Mouse (Mus musculus): ENCODE data around the gene C2cd2l.
"Not testable (repeated sequence)": the region's sequence is repeated elsewhere in the genome, so short reads cannot be mapped to it uniquely, and the experiment has no call there.

The C2cd2l gene

GRCm38 (mm10) chr9:44313476-44314256 lies 6.4 kb downstream of the C2cd2l start:
- DNase-seq (ENCODE audit: low spot score in 2 of 2) = peak in 1 of 2 experiments; percentile 43

- no peak for DNase-seq (ENCODE audit: low spot score in 2 of 2)
These were observed 8.7 kb downstream of the C2cd2l start for GRCm38 (mm10) chr9:44311136-44312134.

GRCm38 (mm10) chr9:44310750-44311135 lies 9.3 kb downstream of the C2cd2l start:
- no peak for DNase-seq (ENCODE audit: low spot score in 2 of 2)

DNA sequence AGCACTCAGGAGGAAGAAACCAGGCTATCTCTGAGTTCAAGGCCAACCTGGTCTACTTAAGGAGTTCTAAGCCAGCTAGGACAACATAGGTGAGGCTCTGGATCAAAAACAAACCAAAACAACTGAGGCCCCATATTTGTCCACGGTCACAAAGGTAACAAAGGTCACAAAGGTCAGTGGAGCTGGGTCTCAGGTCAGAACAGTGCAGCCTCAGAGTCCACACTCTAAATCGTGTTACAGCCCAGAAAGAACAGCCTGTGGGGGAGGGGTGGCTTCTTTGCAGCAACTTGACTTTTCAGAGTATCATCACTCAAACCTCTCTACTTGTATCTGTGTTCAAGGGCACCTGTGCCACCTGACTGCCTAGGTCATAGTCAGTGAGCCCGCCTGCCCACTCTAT lies 10.3 kb downstream of the C2cd2l start:
- no peak for DNase-seq (ENCODE audit: low spot score in 2 of 2)

GRCm38 (mm10) chr9:44307248-44307647 lies 12.8 kb downstream of the C2cd2l start:
- no peak for DNase-seq (ENCODE audit: low spot score in 2 of 2)

DNA sequence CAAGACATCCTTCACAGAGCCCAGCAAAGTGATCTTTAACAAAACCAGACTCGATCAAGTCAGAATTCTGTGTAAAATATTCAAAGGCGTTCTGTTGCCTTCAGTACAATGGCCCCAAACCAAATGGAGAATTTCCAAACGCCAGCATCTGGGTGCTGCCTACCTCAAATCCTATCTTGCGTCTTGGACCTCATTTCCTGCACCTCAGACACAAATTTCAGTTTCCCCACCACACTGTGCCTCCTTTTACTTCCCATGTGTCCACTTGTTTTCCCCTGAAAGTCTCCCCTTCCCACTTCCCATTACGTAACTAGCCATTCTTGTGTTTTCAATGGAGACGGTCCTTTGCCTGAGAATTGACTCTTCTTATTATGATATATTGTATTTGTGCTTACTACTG lies 13.6 kb downstream of the C2cd2l start:
- no peak for DNase-seq (ENCODE audit: low spot score in 2 of 2)

DNA sequence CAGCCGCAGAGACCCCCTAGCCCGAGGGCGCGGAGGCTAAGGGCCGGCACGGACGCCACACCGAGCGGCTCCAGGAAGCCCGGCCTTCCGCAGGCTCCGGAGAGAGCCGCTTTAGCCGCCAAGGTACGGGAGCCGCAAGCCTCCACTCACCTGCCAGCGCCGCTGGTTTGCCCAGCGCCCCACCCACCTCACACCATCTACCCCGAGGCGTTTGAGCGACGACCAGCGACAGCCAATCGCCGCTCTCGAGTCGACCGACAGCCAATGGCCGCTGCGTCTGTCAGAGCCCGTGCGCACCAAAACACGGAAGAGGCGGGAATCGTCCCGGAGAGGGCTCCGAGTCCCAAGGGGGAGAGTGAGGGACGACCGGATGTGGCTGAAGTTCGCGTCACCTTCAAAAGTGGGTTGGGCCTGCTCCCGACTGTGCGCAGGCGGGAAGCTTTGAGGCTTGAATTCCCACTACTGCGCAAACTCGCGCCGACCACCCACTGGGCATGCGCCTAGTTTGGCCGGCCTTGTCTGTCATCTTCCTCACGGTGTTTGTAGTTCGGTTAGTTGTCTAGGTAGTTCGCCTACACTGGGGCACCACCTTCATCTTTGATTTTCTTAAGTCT lies 14.5 kb downstream of the C2cd2l start, which contains the start of gene Hinfp:
Gene Hinfp (minus strand): TSS at position 206 of the 614 bp plus-strand sequence.
- peak; percentile 86 to 96 for DNase-seq (ENCODE audit: low spot score in 2 of 2)

GRCm38 (mm10) chr9:44300001-44300400 lies 20.1 kb downstream of the C2cd2l start:
- DNase-seq (ENCODE audit: low spot score in 2 of 2) = not testable (repeated sequence)

- DNase-seq (ENCODE audit: low spot score in 2 of 2) = no peak
These were observed 27.6 kb downstream of the C2cd2l start for GRCm38 (mm10) chr9:44292490-44292889.

DNA sequence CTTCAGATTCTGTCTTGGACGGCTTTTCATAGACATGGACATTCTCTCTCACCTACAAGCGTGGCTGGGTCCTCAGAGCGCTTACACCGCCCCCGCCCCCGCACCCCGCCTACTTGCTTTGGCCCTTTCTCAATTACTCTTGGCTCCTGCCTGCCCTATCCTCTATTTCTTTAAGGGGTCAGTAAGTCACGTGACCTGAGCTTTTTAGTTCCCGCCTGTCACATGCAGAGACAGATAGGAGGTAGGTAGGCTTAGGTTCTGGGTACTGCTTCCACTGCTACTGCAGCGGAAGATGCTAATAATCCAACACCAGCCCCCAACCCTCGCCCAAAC lies 31.2 kb downstream of the C2cd2l start:
- no peak for DNase-seq (ENCODE audit: low spot score in 2 of 2)

DNA sequence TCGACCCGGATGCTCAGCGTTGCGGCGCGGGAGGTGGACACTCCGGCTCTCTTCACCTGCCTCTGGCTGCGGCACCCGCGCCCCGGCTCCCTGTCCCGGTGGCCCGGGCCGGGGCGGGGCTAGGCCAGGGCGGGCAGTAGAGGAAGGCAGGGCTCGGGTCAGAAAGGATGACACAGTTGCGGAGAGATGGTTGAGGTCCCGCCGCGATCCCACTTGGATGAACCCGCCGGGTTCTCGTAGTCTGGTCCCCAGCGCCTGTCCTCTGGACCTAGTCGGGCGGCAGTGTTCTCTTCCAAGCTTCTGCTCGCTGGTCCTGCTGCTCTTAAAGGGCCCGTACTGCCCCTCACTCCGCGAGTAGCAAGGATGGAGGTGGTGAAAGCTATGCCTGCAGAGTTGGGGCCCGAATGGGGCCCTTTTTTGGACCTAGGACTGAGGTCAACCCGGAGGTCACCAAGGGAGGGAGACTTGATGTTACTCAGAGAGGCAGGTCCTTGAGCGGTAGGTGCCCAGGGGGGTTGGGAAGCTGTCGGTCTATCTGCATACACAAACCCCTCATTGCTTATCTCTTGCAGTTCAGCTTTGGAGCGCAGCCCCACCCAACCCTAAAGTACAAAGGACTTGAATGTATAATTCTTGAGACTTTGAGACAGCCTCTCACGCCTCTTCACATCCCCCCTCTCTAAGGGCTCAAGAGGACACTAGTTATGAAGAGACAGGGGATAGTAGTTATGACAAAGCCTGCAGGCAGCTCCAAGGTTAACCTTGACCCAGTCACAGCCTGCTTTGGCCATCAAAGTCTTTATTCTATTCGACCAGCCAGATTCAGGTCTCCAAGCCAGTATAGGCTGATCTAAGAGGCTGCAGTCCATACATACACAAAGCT lies 31.8 kb downstream of the C2cd2l start, which contains the start of gene Abcg4:
Gene Abcg4 (minus strand): TSS at position 540 of the 883 bp plus-strand sequence.
- DNase-seq (ENCODE audit: low spot score in 2 of 2) = peak in 1 of 2 experiments; percentile 37

DNA sequence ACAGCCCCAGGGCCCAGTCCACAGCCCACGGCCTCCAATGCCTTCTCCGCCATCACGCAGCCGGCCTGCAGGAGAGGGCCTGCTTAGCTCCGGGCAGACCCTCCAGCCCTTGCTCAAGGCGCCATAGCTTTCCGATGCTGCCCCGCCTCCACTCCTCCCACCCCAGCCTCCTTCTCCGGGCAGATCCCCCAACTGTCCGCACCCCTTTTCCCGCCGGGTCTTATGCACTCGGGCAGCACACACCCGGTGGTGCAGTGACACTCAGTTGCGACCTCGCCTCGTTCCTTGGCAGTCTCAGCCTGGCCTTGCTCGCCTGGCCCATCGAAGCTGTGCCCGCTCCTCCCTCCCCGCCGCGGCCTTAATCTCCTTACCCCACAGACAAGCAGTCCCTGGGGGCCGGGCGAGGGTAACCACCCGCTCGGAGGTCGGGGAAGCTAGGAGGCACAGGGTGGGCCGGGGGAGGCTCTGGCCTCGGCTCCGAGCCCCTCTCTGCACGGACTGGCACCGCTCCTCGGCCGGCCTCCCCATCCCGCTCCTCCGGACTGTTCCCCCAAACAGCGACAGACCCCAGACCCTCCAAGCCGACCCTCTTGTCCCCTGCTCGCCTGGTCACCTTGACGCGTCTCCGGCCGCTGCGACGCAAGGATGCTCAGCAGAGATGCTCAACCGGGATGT lies 32.5 kb downstream of the C2cd2l start:
- peak; percentile 33 to 41 for DNase-seq (ENCODE audit: low spot score in 2 of 2)

GRCm38 (mm10) chr9:44287003-44287400 lies 33.1 kb downstream of the C2cd2l start:
- DNase-seq (ENCODE audit: low spot score in 2 of 2) = no peak

- no peak for DNase-seq (ENCODE audit: low spot score in 2 of 2)
These were observed 33.7 kb downstream of the C2cd2l start for GRCm38 (mm10) chr9:44286256-44286850.

- DNase-seq (ENCODE audit: low spot score in 2 of 2) = no peak
These were observed 36.9 kb downstream of the C2cd2l start for GRCm38 (mm10) chr9:44283183-44283582.

- no peak for DNase-seq (ENCODE audit: low spot score in 2 of 2)
These were observed 50.1 kb downstream of the C2cd2l start for GRCm38 (mm10) chr9:44269973-44270372.

- DNase-seq (ENCODE audit: low spot score in 2 of 2) = no peak
These were observed 51.0 kb downstream of the C2cd2l start for GRCm38 (mm10) chr9:44269077-44269476.

GRCm38 (mm10) chr9:44268432-44268831 lies 51.7 kb downstream of the C2cd2l start, which contains the start of gene Nlrx1:
Nlrx1 (minus strand) TSS chr9:44268599.
- no peak for DNase-seq (ENCODE audit: low spot score in 2 of 2)

GRCm38 (mm10) chr9:44268027-44268360 lies 52.1 kb downstream of the C2cd2l start:
- peak; percentile 77 to 86 for DNase-seq (ENCODE audit: low spot score in 2 of 2)
